Mouse (Mus musculus) heart, adult 2 months (tissue): ENCODE measurements around the gene Trim71. TPM values are rescaled to one million over a fixed set of nuclear protein-coding genes. Genes with fewer than 3 reads are reported as not detected.

Experiments
- DNase-seq, 2 experiments: peaks; one replicate each; pipeline ENCODE4 v3.0.0; 2021
- H3K27ac ChIP-seq: fragments of 200-600 bp; 2 replicates; pipeline ENCODE4 v1.8.1; 2022
- H3K27me3 ChIP-seq: fragments of 200-500 bp; 2 replicates; pipeline ENCODE4 v1.6.1; 2012; ENCODE audit warnings: mild to moderate bottlenecking, low read length, inconsistent platforms, mixed read lengths; ENCODE audit not compliant: control insufficient read depth, insufficient read depth
- H3K36me3 ChIP-seq: fragments of 200-500 bp; 2 replicates; pipeline ENCODE4 v1.6.1; 2012; ENCODE audit warnings: low read length, inconsistent platforms; ENCODE audit not compliant: control insufficient read depth, insufficient read depth
- H3K4me1 ChIP-seq: fragments of 200-500 bp; 2 replicates; pipeline ENCODE4 v1.6.1; 2011; ENCODE audit warnings: low read length; ENCODE audit not compliant: control insufficient read depth, insufficient read depth
- H3K4me3 ChIP-seq: fragments of 200-600 bp; 2 replicates; pipeline ENCODE4 v1.8.1; 2022
- H3K79me2 ChIP-seq: fragments of 200-500 bp; replicated peaks from 2 replicates; pipeline ENCODE4 v1.6.1; 2012; ENCODE audit warnings: mild to moderate bottlenecking, inconsistent platforms, low read length, moderate library complexity, mixed read lengths; ENCODE audit not compliant: control insufficient read depth, insufficient read depth
- H3K9ac ChIP-seq: fragments of 200-500 bp; 2 replicates; pipeline ENCODE4 v1.6.1; 2012; ENCODE audit warnings: low read depth, mild to moderate bottlenecking, control low read depth, inconsistent platforms, low read length, mixed read lengths
- CTCF ChIP-seq: fragments of 200-600 bp; IDR thresholded peaks from 2 replicates; pipeline ENCODE4 v1.8.1; 2022; ENCODE audit warnings: antibody characterized with exemption, mild to moderate bottlenecking, moderate library complexity
- EP300 ChIP-seq: fragments of 200-500 bp; IDR thresholded peaks from 2 replicates; pipeline ENCODE4 v1.6.1; 2011; ENCODE audit warnings: low read depth, low read length, control low read depth; ENCODE audit not compliant: insufficient read depth
- POLR2A ChIP-seq: fragments of 200-500 bp; IDR thresholded peaks from 2 replicates; pipeline ENCODE4 v1.6.1; 2011; ENCODE audit warnings: mild to moderate bottlenecking, low read depth, low read length, control low read depth; ENCODE audit not compliant: insufficient read depth
- WGBS: fragments of 180-500 bp; shearing (Covaris S2); methylation state at CpG from one replicate; pipeline ENCODE4 v1.1.7; 2018; 5-methylcytosine and 5-hydroxymethylcytosine counted together
- intact Hi-C: fragments of 180-260 bp; cut with DNase I; formaldehyde crosslinking; loops from one replicate; pipeline ENCODE4 v1.15.1; 2025
- polyA plus RNA-seq: library from polyadenylated mRNA; depleted of rRNA; stranded (reverse); fragments of >200 nt; gene quantifications from 2 replicates; pipeline ENCODE4 v1.2.3, GENCODE M21; 2012
- total RNA-seq, 2 experiments: library from RNA; stranded (reverse); gene quantifications; 2 replicates each; pipeline ENCODE4 v1.2.3; 2021

Gene Trim71
- total and polyA plus RNA-seq, 3 experiments: not detected

DNA sequence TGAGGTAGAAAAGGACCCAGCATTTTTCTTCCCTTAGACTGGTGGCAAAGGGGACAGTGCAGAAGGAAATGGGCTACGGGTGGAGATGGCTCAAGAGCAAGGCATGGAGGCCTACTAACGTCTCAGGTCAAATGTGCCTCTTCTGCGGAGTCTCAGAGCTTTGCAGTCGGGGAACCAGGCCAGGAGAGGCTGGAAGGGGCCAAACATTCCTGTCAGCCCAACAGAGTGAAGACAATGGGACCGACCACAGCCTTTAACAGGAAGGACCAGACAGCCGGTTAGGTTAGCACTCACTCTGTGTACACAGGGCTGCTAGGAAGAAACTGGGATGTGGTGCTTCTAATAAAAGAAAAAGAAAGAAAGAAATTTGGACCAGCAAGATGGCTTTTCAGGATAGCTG is 14.1 kb downstream of the Trim71 start:
- Histone ChIP-seq H3K4me3 (no peak overlapping the region), H3K27ac (no peak overlapping the region)
- 39% methylated on average over 6 of the region's 6 CpGs for WGBS

DNA sequence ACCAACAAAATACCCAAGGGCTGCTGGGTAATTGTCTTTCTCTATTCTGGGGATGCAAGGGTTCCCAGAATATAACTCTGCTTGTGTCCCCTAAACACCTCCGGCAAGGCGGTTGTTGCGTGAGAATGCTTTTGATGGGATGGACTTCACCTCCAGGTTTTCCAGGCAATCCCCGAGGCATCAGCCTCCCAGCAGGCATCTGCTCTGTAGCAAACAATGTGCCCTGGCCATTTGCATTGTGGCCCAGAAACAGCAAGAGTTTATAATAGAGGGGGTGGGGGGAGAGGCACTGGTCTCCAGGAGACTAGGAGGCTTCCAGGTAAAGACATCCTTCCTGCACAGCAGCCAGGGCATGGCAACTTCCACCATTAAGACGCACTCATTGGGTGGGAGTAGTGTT is 15.1 kb downstream of the Trim71 start:
- H3K27ac ChIP-seq: no peak overlapping the region
- no peaks in the 10 kb centered on the region for H3K36me3 ChIP-seq
- no peak for DNase-seq
- intact Hi-C loops: no loop called here
- WGBS: 87% methylated on average over 5 of the region's 5 CpGs
- no peak overlapping the region for H3K4me3 ChIP-seq
- no peaks in the 10 kb centered on the region for H3K27me3 ChIP-seq
- no peak for TF ChIP-seq CTCF
- no peak for TF ChIP-seq POLR2A
- no peak for TF ChIP-seq EP300
- H3K79me2 ChIP-seq: no peaks in the 10 kb centered on the region
- no peaks in the 10 kb centered on the region for H3K4me1 ChIP-seq
- no peak overlapping the region for H3K9ac ChIP-seq

More for the DNA sequence above, 14.1 kb downstream of the Trim71 start:
- no peak for DNase-seq
- no peaks in the 10 kb centered on the region for H3K27me3 ChIP-seq
- H3K9ac ChIP-seq: no peak overlapping the region
- no peaks in the 10 kb centered on the region for H3K79me2 ChIP-seq
- no peaks in the 10 kb centered on the region for H3K36me3 ChIP-seq
- H3K4me1 ChIP-seq: no peaks in the 10 kb centered on the region
- intact Hi-C loops: no loop called here
- TF ChIP-seq EP300 (no peak), CTCF (no peak), POLR2A (no peak)

DNA sequence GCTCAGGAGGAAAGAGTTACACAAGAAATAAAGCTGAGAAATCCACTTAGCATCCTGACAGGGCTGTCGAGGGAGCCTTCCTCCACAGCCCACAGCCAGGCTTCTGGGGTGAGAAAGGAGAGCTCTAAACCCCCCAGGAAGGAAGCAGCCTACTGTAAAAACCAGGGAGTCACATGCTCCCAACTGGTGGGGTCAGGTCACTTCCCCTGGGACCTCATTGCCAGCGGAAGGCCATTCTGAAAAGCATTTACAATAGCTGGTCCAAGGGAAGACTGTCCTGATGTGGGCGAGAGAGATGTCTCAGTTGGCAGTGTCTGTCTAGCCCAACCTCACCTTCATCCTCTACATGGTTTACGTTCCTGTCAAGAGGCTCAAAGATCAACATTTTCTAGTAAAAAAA is 15.7 kb downstream of the Trim71 start:
- TF ChIP-seq CTCF: no peak
- no peak for TF ChIP-seq EP300
- no peak for TF ChIP-seq POLR2A
- Histone ChIP-seq H3K9ac (no peak overlapping the region), H3K27ac (no peak overlapping the region), H3K36me3 (no peaks in the 10 kb centered on the region), H3K79me2 (no peaks in the 10 kb centered on the region), H3K4me1 (no peaks in the 10 kb centered on the region), H3K4me3 (no peak overlapping the region), H3K27me3 (no peaks in the 10 kb centered on the region)
- DNase-seq: no peak
- intact Hi-C loops: no loop called here
- 51% methylated on average over 4 of the region's 4 CpGs for WGBS

DNA sequence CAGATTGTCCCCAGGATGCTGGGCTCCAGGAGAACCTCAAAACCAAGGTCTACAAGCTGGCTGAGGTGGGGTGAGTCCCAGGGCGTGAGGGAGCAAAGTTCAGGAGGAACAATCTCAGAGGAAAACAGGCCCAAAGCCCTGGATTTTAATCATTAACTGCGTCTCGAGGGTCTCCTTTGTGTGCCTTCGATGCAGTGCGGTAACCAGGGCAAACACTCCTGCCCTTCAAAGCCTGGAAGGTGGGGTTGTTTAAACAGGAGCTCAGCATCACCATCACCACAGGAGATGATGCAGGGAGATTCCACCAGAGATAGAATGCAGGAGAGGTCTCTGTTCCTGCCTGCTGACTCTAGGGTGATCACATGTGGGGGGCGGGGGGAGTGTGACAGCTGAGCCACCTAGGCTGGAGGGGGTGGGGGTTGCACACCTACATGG is 16.5 kb downstream of the Trim71 start:
- intact Hi-C loops: no loop called here
- no peaks in the 10 kb centered on the region for H3K36me3 ChIP-seq
- TF ChIP-seq POLR2A (no peak), EP300 (no peak), CTCF (no peak)
- no peak overlapping the region for H3K9ac ChIP-seq
- H3K27me3 ChIP-seq: no peaks in the 10 kb centered on the region
- no peak overlapping the region for H3K27ac ChIP-seq
- DNase-seq: no peak
- 85% methylated on average over 6 of the region's 6 CpGs for WGBS
- H3K4me1 ChIP-seq: no peaks in the 10 kb centered on the region
- H3K79me2 ChIP-seq: no peaks in the 10 kb centered on the region
- no peak overlapping the region for H3K4me3 ChIP-seq

DNA sequence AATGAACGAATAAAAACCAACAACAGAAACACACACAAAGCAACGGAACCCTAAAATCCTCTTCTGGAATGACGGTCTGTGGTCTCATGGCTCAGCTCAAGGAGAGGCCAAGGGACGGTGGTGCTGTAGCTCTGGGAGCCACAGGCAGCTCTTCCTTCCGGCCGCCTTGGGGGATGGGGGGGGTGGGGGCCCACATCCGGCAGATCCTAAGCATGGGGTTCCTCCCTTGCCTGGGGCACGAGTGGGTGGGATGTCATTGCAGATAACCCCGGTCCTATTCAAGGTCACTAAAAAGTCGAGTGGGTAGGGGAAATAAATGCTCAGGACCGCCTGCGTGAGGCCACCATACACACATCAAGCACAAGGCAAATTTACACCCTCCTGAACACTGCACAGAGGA is 17.4 kb downstream of the Trim71 start:
- no peaks in the 10 kb centered on the region for H3K36me3 ChIP-seq
- intact Hi-C loops: no loop called here
- 46% methylated on average over 12 of the region's 12 CpGs for WGBS

DNA sequence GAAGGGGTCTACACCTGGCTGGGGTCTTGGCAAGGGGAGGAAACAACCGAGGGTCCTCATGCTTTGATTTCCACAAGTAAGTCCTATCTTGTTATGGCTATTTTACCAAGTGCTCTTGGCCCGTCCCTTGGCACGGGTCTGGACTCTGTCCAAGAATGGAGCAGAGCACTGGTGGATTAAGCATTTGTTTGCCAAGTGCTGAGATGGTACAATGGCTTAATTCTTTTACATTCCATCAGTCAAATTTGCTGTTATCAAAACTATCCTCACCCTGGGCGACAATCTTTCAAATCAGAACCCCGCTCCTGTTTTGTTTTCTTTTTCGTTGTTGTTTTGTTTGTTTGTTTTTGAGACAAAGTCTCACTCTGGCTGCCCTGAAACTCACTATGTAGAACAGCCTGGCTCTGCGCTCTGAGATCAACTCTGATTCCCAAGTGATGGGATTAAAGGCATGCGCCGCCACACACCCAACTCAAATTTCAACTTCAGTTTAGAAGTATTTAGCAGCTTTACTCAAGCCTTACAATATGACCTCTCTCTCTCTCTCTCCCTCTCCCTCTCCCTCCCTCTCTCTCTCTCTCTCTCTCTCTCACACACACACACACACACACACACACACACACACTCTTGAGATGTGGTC is 19.3 kb downstream of the Trim71 start:
- H3K79me2 ChIP-seq: no peaks in the 10 kb centered on the region
- H3K27ac ChIP-seq: no peak overlapping the region
- WGBS: 64% methylated on average over 9 of the region's 9 CpGs
- no peak for DNase-seq
- no peak overlapping the region for H3K4me3 ChIP-seq
- no peaks in the 10 kb centered on the region for H3K27me3 ChIP-seq
- H3K4me1 ChIP-seq: no peaks in the 10 kb centered on the region
- intact Hi-C loops: no loop called here
- H3K36me3 ChIP-seq: no peaks in the 10 kb centered on the region
- no peak overlapping the region for H3K9ac ChIP-seq
- no peak for TF ChIP-seq POLR2A
- TF ChIP-seq EP300: no peak
- no peak for TF ChIP-seq CTCF

More for the DNA sequence above, 17.4 kb downstream of the Trim71 start:
- DNase-seq: no peak
- Histone ChIP-seq H3K4me1 (no peaks in the 10 kb centered on the region), H3K9ac (no peak overlapping the region), H3K79me2 (no peaks in the 10 kb centered on the region), H3K4me3 (no peak overlapping the region), H3K27me3 (no peaks in the 10 kb centered on the region), H3K27ac (no peak overlapping the region)
- TF ChIP-seq POLR2A: no peak
- TF ChIP-seq CTCF: no peak
- no peak for TF ChIP-seq EP300
